Mouse (Mus musculus): ENCODE measurements at regions not wholly inside any gene's neighbourhood (a gene's known extent, or its start where the extent isn't known, plus 50 kb on each side); places are given as distances from the start of the nearest gene placed in this dataset.

GRCm38 (mm10) chr7:119251679-119252078, 67.3 kb upstream of the Gpr139 start:
- TF ChIP-seq POLR2A (IDR thresholded peaks at IDR 0.05; ENCODE audit: borderline replicate concordance, extremely low read depth, insufficient read depth, insufficient read length, poor library complexity, severe bottlenecking) (no peak), CTCF (IDR thresholded peaks at IDR 0.05; ENCODE audit: borderline replicate concordance, extremely low read depth, insufficient read depth, insufficient read length) (no peak)

Measured in brain, embryonic 14.5 days (tissue).